Mouse (Mus musculus) midbrain, embryonic 14.5 days (tissue): ENCODE results near the gene Zcchc2. TPM values are rescaled to one million over a fixed set of nuclear protein-coding genes. Genes with fewer than 3 reads are reported as not detected.

ENCODE experiments used
- ATAC-seq: fragments of 200-750 bp; cut with Nextera tagmentation; 2 replicates; pipeline ENCODE4 v1.8.0; 2017; ENCODE audit warnings: moderate number of reproducible peaks, moderate library complexity; ENCODE audit not compliant: low FRiP score, low TSS enrichment
- DNase-seq: peaks from one replicate; pipeline ENCODE4 v3.0.0-alpha.2; 2015
- H3K27ac ChIP-seq: fragments of 300-500 bp; sonication (generic); replicated peaks from 2 replicates; pipeline ENCODE4 v1.5.1; 2014; ENCODE audit warnings: mild to moderate bottlenecking, low read depth, low read length, moderate library complexity
- H3K27me3 ChIP-seq: fragments of 300-500 bp; sonication (generic); 2 replicates; pipeline ENCODE4 v1.6.1; 2014; ENCODE audit warnings: low read length, control low read depth, mixed read lengths; ENCODE audit not compliant: control insufficient read depth, insufficient read depth
- H3K36me3 ChIP-seq: fragments of 300-500 bp; sonication (generic); 2 replicates; pipeline ENCODE4 v1.6.1; 2014; ENCODE audit warnings: low read length, control low read depth; ENCODE audit not compliant: control insufficient read depth, insufficient read depth
- H3K4me1 ChIP-seq: fragments of 300-500 bp; sonication (generic); 2 replicates; pipeline ENCODE4 v1.6.1; 2014; ENCODE audit warnings: mild to moderate bottlenecking, antibody characterized with exemption, low read length, control low read depth; ENCODE audit not compliant: control insufficient read depth, insufficient read depth
- H3K4me2 ChIP-seq: fragments of 300-500 bp; sonication (generic); 2 replicates; pipeline ENCODE4 v1.6.1; 2014; ENCODE audit warnings: mild to moderate bottlenecking, low read length, moderate library complexity
- H3K4me3 ChIP-seq: fragments of 300-500 bp; sonication (generic); replicated peaks from 2 replicates; pipeline ENCODE4 v1.5.1; 2014; ENCODE audit warnings: low read depth, low read length
- H3K9ac ChIP-seq: fragments of 300-500 bp; sonication (generic); replicated peaks from 2 replicates; pipeline ENCODE4 v1.6.1; 2014; ENCODE audit warnings: mild to moderate bottlenecking, low read length, moderate library complexity
- H3K9me3 ChIP-seq: fragments of 300-500 bp; sonication (generic); 2 replicates; pipeline ENCODE4 v1.6.1; 2016; ENCODE audit warnings: low read length, control low read depth, mixed read lengths; ENCODE audit not compliant: control insufficient read depth
- WGBS: fragments of 180-500 bp; shearing (Covaris S2); extraction: QIAGEN DNeasy Blood & Tissue Kit; methylation state at CpG from one replicate; pipeline ENCODE4 v1.1.7; 2014; 5-methylcytosine and 5-hydroxymethylcytosine counted together
- polyA plus RNA-seq: library from polyadenylated mRNA; unstranded; fragments of >200 nt; fragmentation: Nextera tagmentation; extraction: Ambion mirVana; gene quantifications from 2 replicates; pipeline ENCODE4 v1.2.1, GENCODE M21; 2014

The Zcchc2 gene
- 2.6 and 2.8 TPM in 2 replicates for polyA plus RNA-seq

- Histone ChIP-seq H3K27me3 (no peaks in the 10 kb centered on the region), H3K36me3 (no peaks in the 10 kb centered on the region), H3K4me3 (peak within 1 kb of the TSS; percentile 80), H3K27ac (peak within 1 kb of the TSS; percentile 94), H3K4me1 (peaks cover 24% of the 10 kb centered on the region), H3K9me3 (no peaks in the 10 kb centered on the region), H3K9ac (peak within 1 kb of the TSS; percentile 72), H3K4me2 (peak within 1 kb of the TSS; percentile 99)
- ATAC-seq (peak; percentile 94), DNase-seq (peak; percentile 100)
- WGBS = under 1% methylated on average over 81 of the region's 83 CpGs
Observed at GRCm38 (mm10) chr1:105990138-105990821, at the start of gene Zcchc2. Zcchc2 (plus strand) TSS chr1:105990406.

GRCm38 (mm10) chr1:105944927-105945580 is 45.2 kb upstream of the Zcchc2 start:
- no peak overlapping the region for H3K4me2 ChIP-seq
- H3K4me1 ChIP-seq = 0 out of 2 replicates have a peak, but pooled peaks cover 4% of the 10 kb centered on the region
- H3K9ac ChIP-seq = no peak overlapping the region
- 81% methylated on average over 10 of the region's 10 CpGs for WGBS
- H3K36me3 ChIP-seq = no peaks in the 10 kb centered on the region
- no peaks in the 10 kb centered on the region for H3K27me3 ChIP-seq
- ATAC-seq (no peak), DNase-seq (no peak)
- H3K9me3 ChIP-seq = no peaks in the 10 kb centered on the region
- no peak overlapping the region for H3K4me3 ChIP-seq
- H3K27ac ChIP-seq = no peak overlapping the region

- Histone ChIP-seq H3K9ac (no peak overlapping the region), H3K4me1 (0 out of 2 replicates have a peak, but pooled peaks cover 4% of the 10 kb centered on the region), H3K9me3 (no peaks in the 10 kb centered on the region), H3K4me2 (no peak overlapping the region), H3K27me3 (no peaks in the 10 kb centered on the region), H3K27ac (no peak overlapping the region), H3K36me3 (no peaks in the 10 kb centered on the region), H3K4me3 (no peak overlapping the region)
- DNase-seq (peak; percentile 55), ATAC-seq (no peak)
- WGBS = 68% methylated on average over 13 of the region's 13 CpGs
Observed at GRCm38 (mm10) chr1:105946581-105947540, 43.3 kb upstream of the Zcchc2 start.

- DNase-seq (no peak), ATAC-seq (peak; percentile 18; the same call in 1 of the 2 replicates)
- no peaks in the 10 kb centered on the region for H3K27me3 ChIP-seq
- WGBS = 84% methylated on average over 6 of the region's 6 CpGs
- H3K4me2 ChIP-seq = no peak overlapping the region
- no peak overlapping the region for H3K4me3 ChIP-seq
- H3K36me3 ChIP-seq = no peaks in the 10 kb centered on the region
- H3K4me1 ChIP-seq = 0 out of 2 replicates have a peak, but pooled peaks cover 4% of the 10 kb centered on the region
- no peaks in the 10 kb centered on the region for H3K9me3 ChIP-seq
- no peak overlapping the region for H3K27ac ChIP-seq
- H3K9ac ChIP-seq = no peak overlapping the region
Observed at GRCm38 (mm10) chr1:105948352-105948751, 41.9 kb upstream of the Zcchc2 start.

GRCm38 (mm10) chr1:105953588-105953987 is 36.6 kb upstream of the Zcchc2 start:
- no peak overlapping the region for H3K4me3 ChIP-seq
- H3K27me3 ChIP-seq = no peaks in the 10 kb centered on the region
- no peak overlapping the region for H3K9ac ChIP-seq
- no peaks in the 10 kb centered on the region for H3K4me1 ChIP-seq
- DNase-seq (no peak), ATAC-seq (no peak)
- no peak overlapping the region for H3K4me2 ChIP-seq
- no peaks in the 10 kb centered on the region for H3K36me3 ChIP-seq
- WGBS = 72% methylated on average over 2 of the region's 2 CpGs
- H3K9me3 ChIP-seq = no peaks in the 10 kb centered on the region
- no peak overlapping the region for H3K27ac ChIP-seq

- no peaks in the 10 kb centered on the region for H3K4me1 ChIP-seq
- H3K4me3 ChIP-seq = no peak overlapping the region
- DNase-seq (no peak), ATAC-seq (no peak)
- no peak overlapping the region for H3K9ac ChIP-seq
- no peak overlapping the region for H3K27ac ChIP-seq
- no peaks in the 10 kb centered on the region for H3K27me3 ChIP-seq
- no peaks in the 10 kb centered on the region for H3K36me3 ChIP-seq
- H3K4me2 ChIP-seq = no peak overlapping the region
- no peaks in the 10 kb centered on the region for H3K9me3 ChIP-seq
Observed at GRCm38 (mm10) chr1:105954047-105954446, 36.2 kb upstream of the Zcchc2 start.

GRCm38 (mm10) chr1:105956057-105956456 is 34.1 kb upstream of the Zcchc2 start:
- Histone ChIP-seq H3K4me1 (no peaks in the 10 kb centered on the region), H3K4me2 (no peak overlapping the region), H3K9me3 (no peaks in the 10 kb centered on the region), H3K4me3 (no peak overlapping the region), H3K9ac (no peak overlapping the region), H3K27ac (no peak overlapping the region), H3K27me3 (no peaks in the 10 kb centered on the region), H3K36me3 (no peaks in the 10 kb centered on the region)
- no peak for DNase-seq
- WGBS = 73% methylated on average over 5 of the region's 5 CpGs
- ATAC-seq = no peak

- Histone ChIP-seq H3K4me3 (no peak overlapping the region), H3K36me3 (no peaks in the 10 kb centered on the region), H3K9me3 (no peaks in the 10 kb centered on the region), H3K27ac (no peak overlapping the region), H3K27me3 (no peaks in the 10 kb centered on the region), H3K9ac (no peak overlapping the region), H3K4me1 (no peaks in the 10 kb centered on the region), H3K4me2 (no peak overlapping the region)
- WGBS = 81% methylated on average over 4 of the region's 4 CpGs
- ATAC-seq (no peak), DNase-seq (no peak)
Observed at GRCm38 (mm10) chr1:105961472-105961871, 28.7 kb upstream of the Zcchc2 start.
